Mouse (Mus musculus): Measurements from ENCODE around the gene Scly. TPM values are rescaled to one million over a fixed set of nuclear protein-coding genes. Genes with fewer than 3 reads are reported as not detected.

The Scly gene
- total RNA-seq, 2 experiments from 2014 or later, result 21.8 to 39.5 TPM

DNA sequence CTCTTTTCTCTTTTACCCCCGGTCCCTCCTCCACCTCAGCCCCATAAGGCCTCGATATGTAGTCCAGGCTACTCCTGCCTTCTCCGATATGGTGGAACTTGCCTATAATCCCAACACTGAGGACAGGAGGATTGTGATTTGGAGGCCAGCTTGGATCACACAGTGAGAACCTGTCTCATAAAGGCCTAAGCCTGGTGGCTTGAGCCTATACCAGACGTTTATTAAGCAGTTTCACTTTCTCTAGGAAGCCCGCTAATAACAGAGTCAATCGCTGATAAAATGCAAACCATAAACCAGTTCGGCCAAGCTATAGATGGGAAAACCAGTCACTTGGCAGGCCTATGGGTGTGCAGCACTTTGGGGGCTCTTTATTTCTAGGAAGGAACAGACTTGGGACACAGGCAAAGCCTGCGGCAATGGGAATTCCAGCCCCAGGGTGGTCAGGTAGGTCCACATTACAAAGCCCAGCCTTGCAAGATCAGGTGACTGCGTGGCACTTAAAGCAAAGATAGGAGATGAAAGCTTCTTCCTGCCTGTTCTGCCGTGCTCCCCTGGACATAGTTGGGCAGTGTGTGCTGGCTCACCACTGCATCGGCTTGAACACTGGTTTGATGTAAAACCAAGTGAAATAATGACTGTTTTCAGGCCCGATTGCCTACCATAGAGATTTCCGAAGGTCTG, 1.0 kb downstream of the Scly start:
- ATAC-seq (replicated peaks; ENCODE audit: poor library complexity, severe bottlenecking), result no peak

DNA sequence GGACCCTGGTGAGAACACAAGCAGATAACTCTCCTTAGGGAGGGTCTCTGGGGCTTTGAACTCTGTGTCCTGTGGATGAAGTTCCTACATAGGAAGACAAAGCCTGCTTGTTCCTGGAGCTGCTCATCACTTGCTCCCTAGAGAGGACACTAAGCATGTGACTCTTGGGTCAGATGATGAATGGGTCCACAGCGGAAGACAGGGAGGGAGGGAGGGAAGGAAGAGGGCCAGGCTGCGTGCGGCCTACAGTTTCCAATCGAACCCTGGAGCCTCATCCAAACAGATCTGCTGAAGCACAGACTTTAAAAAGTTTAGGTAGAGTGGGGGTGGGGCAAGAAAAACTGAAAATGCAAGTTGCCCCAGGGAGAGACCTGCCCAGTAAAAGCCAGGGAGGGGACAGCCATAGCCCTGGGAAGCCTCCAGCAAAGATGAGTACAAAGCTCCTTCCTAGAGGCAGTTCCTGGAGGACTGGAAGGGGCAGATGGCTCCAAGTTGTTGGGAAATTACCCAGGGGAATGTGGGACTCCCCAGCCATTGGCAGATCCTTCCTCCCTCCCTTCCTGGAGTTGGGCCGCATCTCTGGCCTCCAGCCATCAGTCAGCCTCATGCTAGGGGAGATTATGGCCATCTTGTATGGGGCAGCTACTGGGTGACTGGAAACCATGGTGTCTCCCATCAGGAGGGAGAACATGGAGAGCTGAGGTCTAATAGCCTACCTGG, 1.7 kb downstream of the Scly start:
- ATAC-seq (replicated peaks; ENCODE audit: poor library complexity, severe bottlenecking), result no peak

DNA sequence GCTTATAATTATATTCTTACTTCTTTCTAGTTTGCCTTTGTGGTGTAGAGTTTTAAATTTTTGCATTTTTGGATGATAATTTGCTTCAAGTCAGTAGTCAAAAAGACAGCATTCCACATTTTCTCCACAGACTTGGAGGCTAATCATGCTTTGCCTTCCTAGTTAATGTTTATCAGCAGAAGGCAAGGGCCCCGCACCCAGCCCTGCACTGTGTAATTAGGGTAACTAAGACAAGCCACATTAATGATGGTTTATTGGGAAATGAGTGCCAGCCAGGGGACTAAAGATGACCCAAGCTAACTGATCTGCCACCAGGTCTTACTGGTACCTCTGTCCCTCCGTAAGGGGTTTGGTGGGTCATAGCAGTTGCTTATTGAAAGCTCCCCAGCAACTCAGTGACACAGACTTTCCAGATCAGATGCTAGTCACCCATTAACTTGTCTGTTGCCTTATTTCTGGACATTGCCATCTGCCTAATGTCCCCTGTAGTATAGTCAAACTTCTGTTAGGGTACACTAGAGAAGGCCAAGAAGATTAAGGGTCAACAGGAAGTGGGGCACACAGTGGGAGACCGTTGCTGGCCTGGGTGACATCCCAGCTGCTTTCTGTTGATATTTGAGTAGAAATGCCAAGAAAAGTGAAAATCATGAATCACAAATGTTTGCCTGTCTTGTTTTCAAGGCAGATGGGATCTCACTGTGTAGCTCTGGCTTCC, 3.2 kb downstream of the Scly start:
- no peak for ATAC-seq (replicated peaks; ENCODE audit: poor library complexity, severe bottlenecking)

DNA sequence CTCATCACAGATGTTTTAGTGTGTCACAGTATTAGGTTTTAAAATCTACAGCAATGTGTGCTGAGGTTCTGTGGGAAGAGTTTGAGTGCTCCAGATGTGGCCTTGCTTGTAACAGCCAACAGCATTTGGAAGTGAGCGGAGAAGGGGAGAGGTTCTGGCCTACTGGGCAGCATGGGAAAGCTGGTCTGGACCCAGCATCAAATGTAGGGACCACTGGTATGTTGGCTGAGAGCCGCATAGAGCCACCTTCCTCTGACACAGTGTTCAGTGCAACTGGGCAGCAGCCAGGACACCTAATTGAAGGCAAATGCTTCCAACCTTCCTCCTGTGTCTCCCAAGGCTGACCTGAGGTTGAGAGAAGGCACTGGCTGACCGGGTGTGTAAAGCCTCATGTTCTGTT, 3.9 kb downstream of the Scly start:
- ATAC-seq (replicated peaks; ENCODE audit: poor library complexity, severe bottlenecking), result no peak

DNA sequence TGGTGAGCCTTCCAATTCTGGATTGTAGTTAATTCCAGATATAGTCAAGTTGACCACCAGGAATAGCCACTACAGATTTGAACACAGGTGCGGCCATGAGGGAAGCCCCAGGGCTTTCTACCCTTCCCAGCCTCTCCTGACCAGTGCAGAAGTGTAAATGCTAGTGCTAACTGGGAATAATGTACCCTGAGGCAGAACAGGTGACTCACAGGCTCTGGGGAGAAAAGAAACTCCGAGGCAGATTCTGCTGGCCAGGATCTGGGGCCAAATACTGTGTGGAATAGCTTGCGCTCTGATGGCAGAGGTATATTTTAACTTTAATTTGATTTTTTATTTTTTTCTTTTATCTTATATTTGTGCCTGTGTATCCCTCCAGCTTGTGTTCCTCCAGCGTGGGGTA, 6.5 kb downstream of the Scly start:
- ATAC-seq (replicated peaks; ENCODE audit: poor library complexity, severe bottlenecking), result no peak

DNA sequence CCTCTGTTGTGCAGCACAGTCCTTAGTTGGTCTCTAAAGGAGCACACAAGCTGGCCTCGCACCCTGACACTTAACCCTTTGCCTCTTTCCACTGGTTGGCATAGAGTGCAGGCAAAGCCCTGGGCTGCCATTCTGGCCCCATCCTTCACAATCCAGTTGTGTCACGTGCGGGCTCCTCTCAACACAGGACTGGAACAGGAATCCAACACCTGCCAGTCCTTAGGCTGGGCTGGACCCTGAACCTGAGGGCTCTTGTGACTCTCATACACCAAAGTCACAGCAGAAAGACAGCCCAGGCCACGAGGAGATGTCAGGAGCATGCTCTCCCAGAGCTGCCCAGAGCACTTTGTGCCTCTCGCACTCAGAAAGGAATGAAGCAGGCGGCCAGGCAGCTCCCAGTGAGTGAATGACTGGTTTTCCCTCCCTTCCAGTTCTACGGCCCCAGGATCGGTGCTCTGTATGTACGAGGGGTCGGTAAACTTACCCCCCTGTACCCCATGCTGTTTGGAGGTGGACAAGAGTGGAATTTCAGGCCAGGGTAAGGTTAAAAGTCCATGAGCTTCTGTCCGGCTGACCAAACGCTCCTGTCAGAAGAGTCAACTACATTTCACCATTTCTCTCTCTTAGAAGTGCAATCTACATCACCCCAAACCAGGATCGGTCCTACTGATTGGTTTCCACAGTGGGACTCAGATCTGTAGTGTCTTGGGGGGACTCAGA, 11.4 kb downstream of the Scly start:
- ATAC-seq (replicated peaks; ENCODE audit: poor library complexity, severe bottlenecking), result no peak

DNA sequence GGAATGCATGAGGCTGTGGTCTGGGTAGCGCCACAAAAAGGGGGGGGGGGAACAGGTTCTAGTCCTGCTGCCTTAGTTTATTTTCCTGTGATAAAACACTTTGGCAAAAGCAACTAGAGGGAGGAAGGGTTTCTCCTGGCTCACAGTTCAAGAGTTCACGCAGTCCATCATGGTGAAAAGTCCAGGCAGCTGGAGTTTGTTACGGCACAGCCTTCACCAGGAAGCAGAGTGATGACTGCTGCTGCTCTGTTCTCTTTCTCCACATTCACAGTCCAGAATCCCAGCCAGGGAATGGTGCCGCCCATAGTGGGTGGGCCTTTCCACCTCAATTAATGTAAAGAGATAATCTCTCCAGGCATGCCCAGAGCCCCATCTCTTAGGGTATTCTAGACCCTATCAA, 14.1 kb downstream of the Scly start:
- no peak for ATAC-seq (replicated peaks; ENCODE audit: poor library complexity, severe bottlenecking)

DNA sequence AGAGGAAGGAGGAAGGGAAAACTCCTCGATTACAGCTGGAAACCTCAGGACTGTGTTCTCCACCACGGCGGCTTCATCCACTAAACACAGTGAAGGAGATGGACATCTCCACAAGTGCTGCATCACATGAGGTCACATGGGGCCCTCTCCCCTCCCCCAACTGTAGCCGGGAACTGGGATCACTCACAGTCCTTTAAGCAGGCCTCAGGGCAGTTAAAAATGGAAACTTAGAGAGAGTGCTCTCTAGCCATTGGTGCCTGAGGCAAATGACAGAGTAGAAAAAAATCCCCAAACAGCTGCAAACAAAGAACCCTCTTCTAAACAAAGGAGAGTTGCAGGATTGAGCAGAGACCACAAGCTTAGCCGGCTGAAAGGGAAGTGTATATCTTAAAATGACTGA, 15.1 kb downstream of the Scly start:
- no peak for ATAC-seq (replicated peaks; ENCODE audit: poor library complexity, severe bottlenecking)

DNA sequence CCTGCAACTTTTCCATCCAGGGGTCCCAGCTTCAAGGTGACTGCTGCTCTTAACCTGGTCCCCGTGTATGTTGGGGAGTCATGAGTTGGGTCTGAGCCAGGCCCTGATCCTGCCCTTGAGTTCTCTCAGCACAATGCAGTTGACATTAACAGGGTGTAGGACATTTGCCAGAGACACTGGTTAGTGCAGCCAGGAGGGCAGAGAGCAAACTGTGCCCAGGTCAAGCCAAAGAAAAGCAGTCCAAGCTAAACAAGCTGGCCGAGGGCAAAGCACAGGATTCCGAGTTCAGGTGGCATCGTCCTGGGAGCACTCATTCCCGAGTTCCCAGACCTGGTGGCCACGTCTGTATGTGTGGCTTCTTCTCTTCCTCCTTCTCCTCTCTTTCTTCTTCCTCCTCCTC, 19.5 kb downstream of the Scly start:
- ATAC-seq (replicated peaks; ENCODE audit: poor library complexity, severe bottlenecking), result no peak

DNA sequence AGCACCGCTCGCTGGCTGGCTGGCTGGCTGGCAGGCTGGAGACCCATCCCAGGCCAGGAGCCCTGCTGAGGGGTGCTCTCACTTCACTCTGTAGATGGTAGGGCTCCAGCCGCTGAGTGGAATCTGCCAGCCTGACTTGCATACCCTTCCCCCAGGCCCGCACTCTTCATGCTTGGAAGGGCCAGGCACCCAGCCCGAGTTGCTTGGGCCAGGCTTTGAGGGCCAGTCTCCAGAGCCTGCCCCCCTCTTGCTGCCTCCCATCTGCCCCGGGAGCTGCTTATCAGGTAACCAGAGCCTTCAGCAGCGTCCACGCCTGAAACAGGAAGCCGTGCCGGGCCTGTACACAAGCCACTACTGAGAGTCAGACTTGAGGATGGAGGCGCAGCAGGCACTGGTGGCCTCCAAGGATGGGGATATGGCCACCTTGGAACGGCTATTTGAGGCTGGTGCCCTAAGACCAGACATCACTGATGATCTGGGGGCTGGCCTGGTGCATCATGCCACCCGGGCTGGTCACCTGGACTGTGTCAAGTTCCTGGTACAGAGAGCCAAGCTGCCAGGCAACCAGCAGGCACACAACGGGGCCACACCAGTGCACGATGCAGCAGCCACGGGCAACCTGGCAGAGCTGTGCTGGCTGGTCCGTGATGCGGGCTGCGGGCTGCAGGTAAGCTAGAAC, 23.8 kb downstream of the Scly start, which contains the start of gene Espnl:
Gene Espnl (plus strand): TSS at position 316 of the 679 bp plus-strand sequence.
- peak; percentile 31 for ATAC-seq (replicated peaks; ENCODE audit: poor library complexity, severe bottlenecking)

DNA sequence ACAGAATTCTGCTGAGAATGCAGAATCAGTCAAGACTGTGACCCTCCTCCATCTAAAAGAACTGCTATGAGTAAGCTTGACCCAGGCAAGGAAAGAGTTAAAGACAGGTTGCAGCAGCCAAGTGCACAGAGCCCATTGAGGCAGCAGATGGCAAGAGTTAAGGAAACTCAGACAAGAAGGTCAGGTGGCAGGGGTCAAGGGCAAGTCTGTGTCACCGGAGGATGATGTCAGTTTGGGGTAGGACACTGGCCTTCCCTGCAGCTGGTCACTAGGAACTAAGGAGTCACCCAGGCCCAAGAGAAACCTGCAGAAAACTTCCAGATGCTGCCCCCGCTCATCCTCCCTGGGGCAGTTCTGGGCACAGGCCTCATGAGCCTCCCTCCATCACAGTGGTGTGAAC, 26.5 kb downstream of the Scly start:
- ATAC-seq (replicated peaks; ENCODE audit: poor library complexity, severe bottlenecking), result no peak

DNA sequence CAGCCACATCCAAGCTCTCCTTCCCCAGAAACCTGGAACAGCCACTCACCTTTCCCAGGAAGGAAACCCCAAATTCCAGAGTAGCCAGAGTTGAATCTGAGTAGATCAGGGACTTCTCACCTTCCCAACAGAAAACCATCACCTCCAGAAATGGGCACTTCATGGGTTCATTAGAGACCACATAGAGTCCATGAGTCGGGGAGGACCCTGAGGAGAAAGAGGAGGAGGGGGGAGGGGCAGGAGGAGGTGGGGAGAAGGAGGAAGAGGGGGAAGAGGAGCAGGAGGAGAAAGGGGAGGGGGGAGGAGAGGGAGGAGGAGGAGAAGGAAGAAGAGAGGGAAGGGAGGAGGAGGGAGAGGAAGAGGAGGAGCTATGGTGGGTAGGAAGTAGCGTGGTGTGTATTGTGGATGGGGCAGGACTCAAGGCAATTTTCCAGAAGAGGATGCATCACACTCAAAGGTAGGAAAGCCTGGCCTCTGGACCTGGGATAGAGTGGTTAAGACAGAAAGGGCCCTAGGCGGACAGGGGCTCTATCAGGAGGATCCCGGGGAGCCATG, 27.4 kb downstream of the Scly start:
- no peak for ATAC-seq (replicated peaks; ENCODE audit: poor library complexity, severe bottlenecking)

DNA sequence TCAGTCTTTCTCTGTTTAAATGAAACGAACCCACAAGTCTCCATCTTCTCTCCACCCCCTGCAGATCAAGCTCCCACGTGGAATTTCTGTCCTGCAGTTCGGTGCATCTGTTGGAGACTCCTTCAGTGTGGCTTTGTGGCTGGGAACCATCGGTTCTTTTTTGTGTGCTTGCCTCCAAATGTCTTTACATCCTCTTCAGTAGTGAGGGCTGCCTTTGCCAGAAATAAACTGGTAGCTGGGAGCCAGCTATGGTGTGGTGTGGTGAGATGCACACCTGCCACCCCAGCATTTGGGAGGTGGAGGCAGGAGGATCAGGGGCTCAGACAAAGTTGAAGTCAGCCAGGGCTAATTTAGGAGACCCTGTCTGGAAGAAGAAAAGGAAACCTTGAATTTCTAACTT, 34.0 kb downstream of the Scly start:
- no peak for ATAC-seq (replicated peaks; ENCODE audit: poor library complexity, severe bottlenecking)

DNA sequence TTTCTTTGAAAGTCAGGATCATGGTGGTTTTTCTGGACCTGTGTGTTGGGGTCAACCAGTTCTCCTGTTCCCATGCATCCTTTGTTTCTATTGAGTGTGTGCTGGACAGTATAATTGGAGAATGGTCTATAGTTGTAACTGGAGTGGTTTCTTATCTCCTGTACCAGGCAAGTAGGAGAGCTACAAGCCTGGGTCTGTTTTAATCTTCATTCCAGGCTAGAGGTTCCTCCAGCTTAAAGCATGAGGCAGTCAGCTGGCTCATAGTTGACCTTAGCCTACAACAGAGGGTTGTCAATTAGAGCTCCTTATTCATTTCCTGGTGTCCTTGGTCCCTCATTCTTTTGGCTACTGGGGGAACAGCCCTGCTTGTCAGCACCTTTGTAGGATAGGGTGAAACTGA, 35.4 kb downstream of the Scly start:
- no peak for ATAC-seq (replicated peaks; ENCODE audit: poor library complexity, severe bottlenecking)

DNA sequence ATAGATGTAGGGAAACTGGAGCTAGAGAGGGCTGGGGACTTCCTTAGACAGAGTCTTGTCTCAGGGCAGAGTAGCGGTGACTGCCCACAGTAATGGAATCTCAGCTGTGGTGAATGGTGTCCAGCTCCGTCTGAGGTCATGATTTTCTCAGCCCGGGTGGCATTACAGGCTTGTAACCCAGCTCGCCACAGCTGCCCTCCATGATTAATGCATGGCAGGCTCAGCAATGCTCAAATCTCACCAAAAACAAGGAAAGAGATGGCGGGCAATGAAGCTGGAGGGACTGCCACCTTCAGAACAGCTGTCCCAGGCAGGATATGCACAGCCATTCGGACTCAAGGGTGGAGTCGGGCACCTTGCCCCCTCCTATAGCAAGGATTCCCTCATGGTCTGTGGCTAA, 39.2 kb downstream of the Scly start:
- no peak for ATAC-seq (replicated peaks; ENCODE audit: poor library complexity, severe bottlenecking)

DNA sequence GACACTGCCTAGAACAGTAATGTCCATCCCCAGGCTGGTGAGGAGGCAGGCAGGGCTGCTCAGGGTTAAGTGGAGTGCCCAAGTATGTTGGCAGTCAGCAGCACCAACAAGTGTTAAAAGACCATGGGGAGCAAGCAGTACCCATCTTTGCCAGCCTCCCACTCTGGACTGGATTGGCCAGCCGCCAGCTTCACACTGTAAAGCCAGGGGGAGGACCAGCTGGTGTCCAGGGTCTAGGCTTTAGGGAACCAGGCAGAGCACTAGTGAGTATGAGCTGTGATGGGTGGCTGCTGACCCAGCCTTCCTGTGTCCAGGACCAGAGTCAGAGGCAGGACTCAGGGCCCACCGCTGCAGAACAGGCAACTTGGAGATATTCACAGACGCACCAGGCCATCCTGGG, 45.9 kb downstream of the Scly start:
- no peak for ATAC-seq (replicated peaks; ENCODE audit: poor library complexity, severe bottlenecking)

DNA sequence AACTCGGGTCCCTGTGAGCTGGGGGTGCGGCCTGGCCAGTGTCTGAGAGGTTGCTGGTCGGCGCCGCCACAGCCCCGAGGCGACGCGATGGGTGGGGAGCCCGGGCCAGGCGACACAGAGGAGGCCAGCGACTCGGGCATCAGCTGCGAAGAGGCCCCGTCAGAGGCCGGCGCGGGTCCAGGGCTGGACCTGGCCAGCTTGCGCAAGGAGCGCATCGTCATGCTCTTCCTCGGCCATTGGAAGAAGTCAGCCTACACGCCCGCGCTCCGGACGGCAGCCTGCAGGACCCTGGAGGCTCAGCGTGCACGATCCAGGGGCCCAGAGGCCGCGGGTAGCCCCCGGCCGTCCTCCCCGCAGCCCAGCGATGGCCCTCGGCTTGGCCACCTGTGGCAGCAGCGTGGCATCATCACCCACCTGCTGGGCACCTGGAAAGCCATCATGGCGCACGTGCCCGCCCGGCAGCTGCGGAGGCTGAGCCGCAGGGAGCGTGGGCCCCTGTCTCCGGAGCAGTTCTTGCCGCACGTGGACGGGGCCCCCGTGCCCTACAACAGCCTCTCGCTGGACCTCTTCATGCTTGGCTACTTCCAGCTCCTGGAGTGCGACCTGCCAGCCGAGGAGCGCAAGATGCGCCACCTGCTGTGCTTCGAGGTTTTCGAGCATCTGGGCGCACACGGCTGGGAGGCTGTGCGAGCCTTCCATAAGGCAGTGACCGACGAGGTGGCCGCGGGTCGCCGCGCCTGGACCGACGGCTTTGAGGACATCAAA, 47.0 kb downstream of the Scly start:
- ATAC-seq (replicated peaks; ENCODE audit: poor library complexity, severe bottlenecking), result peak; percentile 28; the same call in 1 of the 2 replicates

DNA sequence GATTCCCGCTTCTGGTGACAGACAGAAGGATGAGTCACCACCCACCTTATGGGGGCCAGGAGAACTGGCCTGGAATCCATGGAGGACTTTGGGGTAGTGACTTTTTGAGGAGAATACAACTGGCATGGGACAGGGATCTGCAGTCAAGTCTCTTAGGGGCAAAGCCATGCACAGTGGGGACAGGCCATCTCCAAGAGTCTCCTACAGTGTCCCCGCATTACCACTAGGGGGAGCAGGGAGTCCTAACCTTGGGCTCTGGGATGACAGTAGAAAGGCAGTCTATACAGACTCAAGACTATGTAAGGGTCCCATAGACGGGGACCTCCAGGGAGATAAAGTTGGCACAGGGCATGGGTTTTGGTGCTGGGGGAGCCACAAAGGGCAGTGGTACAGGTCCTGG, 48.8 kb downstream of the Scly start:
- ATAC-seq (replicated peaks; ENCODE audit: poor library complexity, severe bottlenecking), result peak; percentile 80

DNA sequence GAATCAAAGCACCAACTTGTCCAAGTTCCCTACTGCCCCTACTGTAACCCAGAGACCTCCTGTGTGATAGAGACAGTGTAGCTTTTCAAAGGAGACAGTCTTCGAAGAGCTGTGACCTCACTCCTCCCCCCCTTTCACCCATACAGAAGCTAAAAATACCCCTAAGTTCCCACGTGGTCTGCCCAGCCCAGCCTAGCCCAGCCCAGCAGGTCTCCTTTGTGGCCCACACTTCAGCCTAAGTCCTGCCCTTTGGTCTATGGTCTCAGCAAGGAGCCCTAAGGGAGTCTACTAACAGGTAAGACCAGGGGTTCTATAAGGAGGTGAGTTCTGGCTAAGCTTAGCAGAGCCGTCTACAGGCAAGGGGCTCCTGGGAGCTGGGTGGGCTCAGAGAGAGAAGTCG, 52.7 kb downstream of the Scly start, which contains the start of gene Klhl30:
Gene Klhl30 (plus strand): TSS at position 176 of the 400 bp plus-strand sequence.
- ATAC-seq (replicated peaks; ENCODE audit: poor library complexity, severe bottlenecking), result no peak

All from granulocyte monocyte progenitor cell, adult 5-6 weeks (primary cell).